Mouse (Mus musculus) T-helper 2 cell (primary cell): ENCODE results near the gene Hemk1.

Source experiments
- in situ Hi-C: fragments of 300-600 bp; cut with MboI, MseI; formaldehyde crosslinking; loops from one replicate; pipeline ENCODE4 v1.15.1; 2025; ENCODE audit warnings: high pct_unique_total_duplicates

Hemk1 gene

DNA sequence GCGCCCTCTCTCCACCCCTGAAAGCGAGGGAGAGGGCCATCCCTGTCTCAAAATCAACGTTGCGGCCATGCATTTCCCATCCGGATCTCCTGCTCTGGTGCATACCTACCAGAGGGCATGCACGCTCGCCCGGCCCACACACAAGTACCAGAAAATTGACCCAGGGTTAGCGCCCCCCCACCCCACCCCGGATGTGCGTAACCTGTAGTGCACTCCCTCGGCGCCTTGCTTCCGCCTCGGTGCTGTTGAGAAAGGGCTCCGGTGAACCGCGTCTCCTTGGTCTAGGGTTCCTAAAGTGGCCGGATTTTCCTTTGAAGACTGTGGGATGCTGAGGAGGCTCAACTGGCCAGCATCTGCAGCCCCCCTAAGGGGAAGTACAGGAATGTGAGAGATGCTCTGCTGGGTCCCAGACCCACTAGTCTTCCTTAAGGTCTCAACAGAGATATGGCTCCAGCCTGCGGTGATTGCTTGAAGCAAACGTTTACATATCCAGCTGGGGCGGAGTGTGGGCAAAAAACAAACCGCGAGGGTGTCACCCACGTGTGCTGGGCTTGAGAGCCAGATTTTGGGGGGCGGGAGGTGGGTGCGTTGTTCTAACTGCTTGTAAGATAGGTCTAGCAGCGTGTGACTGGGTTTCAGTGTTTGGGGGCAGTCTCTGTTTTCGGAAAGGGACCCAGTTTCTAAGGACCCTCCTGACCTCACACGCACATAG lies at the start of gene Hemk1:
Hemk1 (minus strand) TSS at position 179 of the 712 bp plus-strand sequence.
- in situ Hi-C loops = loop anchor here (5.0 kb wide), 1 partner anchor 46 kb away; no protein-coding TSS in a partner anchor

GRCm38 (mm10) chr9:107387708-107388107 lies 49.6 kb upstream of the Hemk1 start:
- in situ Hi-C loops = no loop called here

DNA sequence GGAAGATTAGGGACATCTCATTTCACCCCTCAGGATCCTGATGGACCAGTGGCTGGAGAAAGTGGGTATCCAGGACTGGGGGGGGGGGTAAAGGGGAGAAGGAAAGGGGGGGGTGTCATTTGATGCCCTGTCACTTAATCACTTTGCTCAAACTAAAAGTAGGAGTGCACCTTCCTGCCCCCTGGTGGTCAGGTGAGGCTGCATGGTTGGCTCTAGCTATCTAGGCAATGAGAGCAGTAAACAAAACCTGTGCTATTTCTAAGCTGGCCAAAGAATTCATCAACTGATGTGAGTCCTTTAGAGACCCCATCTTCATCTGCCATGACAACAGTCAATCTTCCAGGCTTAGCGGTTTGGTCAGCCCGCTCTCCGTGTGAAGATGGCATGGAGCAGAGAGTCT lies 48.6 kb upstream of the Hemk1 start:
- in situ Hi-C loops = no loop called here

DNA sequence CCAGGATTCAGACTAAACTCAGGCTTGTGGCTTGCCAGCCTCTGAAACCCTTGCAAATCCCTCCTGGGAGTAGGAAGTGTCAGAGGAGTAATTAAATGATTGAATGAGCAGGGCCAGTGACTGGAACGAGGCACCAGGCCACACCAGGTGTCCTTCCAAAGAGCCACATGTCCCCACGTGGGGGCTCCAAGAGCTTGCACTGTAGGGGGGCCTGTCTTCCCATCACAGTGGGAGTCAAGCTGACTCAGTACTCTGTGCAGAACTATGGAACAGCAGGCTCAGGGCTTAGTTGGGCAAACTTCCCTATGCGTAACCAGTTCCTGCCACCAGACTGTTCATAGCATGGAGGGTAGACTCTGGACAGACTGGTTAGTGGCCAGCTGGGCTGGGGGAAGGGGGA lies 46.2 kb upstream of the Hemk1 start:
- in situ Hi-C loops = no loop called here

DNA sequence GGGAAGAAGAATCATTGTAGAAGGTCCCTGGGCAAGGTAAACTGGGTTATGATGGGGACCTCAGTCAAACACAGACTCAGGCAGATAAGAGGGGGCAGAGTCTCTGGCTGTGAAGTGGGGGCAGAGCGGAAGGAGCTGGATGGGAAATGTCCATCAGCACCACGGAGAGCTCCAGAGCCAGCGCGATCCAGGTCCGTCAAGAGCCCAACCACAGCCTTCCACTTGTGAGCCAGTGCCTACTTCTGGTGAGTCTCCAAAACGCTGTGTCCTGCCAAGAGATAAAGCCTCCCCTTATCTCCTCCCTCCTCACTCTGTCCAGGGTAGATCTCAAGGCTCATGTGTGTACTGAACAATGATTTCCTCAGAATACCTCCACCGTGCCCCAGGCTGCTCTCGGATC lies 43.6 kb upstream of the Hemk1 start:
- in situ Hi-C loops = no loop called here

DNA sequence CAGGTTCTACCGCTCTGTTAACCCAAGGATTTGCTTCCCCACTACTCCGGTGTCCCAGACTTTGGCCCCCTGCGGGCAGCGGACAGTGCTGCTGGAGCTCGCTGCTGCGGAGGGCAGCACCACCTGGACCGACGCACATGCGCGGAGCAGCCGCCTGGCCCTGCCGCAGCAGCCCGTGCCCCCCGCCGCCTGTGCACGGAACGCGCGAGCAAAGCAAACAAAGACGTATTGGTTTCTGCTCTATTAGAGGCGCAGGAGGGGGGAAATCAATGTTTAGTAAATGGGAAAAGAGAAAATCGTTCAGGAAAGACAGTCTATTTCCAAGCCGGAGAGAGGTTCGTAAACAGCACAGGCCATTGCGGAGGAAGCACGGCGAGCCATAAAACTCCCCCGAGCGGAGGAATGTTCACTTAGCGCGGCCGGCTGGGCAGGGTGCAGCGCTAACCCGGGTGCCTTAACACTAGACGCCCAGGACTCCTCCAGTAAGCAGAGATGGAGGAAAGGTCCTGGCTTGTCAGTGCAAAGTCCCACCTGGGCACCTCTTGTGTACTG lies 39.9 kb upstream of the Hemk1 start:
- in situ Hi-C loops = no loop called here

GRCm38 (mm10) chr9:107375451-107375850 lies 37.3 kb upstream of the Hemk1 start:
- in situ Hi-C loops = no loop called here

DNA sequence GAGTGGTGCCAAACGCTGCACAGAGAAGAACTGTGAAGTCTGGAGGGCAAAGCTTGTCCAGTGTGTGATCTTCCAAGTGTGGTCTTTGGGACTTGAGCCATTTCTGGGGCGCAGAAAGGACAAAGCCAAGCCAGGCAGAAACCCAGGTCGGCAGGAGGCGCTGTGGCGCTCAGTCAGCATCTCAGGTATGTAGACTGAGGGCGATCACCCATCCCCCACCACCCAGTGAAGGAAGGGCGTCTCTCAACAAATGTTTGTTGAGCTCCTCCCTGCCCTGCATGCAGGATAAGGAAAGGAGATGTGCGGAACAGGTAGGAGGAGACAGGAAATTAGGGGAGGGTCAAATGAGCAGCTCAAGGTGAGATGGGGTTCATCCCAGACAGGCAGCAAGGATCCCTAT lies 36.5 kb upstream of the Hemk1 start:
- in situ Hi-C loops = no loop called here

DNA sequence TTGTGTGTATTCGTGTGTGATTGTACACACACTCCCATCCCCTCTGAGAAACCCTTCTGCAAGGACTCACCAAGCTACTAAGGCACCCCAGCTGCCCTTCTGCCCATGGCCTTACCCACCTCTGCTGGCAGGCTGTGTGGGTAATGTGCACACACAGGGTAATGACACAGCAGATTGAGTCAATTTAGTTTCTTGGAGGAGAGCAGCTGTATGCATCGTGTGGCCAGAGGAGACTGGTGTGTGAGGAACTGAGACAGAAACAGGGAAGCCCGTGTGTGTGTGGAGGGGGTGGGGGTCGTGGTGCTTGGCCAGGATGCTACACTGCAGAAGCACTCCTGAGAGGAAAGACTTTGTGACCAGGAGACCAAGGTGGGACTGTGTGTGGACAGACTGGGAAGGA lies 34.3 kb upstream of the Hemk1 start:
- in situ Hi-C loops = no loop called here

- in situ Hi-C loops = no loop called here
Observed at GRCm38 (mm10) chr9:107370106-107370463, 31.9 kb upstream of the Hemk1 start.

GRCm38 (mm10) chr9:107369270-107370105 lies 31.3 kb upstream of the Hemk1 start:
- in situ Hi-C loops = loop anchor here (5.0 kb wide), 2 partner anchors 98 to 143 kb away; no protein-coding TSS in a partner anchor

- in situ Hi-C loops = loop anchor here (5.0 kb wide), 2 partner anchors 99 to 144 kb away; no protein-coding TSS in a partner anchor
Observed at GRCm38 (mm10) chr9:107368302-107368701, 30.2 kb upstream of the Hemk1 start.

DNA sequence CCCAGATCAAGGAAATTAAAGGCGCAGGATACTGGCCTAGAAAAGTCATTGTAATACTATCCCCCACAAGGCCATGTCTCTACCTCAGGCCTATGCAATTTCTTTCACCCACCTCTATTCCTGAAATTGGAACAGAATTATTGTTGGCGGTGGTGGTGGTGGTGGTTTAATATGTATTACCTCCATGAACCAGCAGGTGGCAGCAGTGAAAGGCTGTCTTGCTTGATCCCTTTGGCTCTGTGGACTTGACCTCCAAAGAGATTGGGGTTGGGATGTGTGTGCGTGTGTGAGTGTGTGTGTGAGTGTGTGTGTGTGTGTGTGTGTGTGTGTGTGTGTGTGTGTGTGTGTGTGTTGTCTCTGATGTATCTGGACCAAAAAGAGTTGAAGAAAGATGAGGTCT lies 28.5 kb upstream of the Hemk1 start:
- in situ Hi-C loops = loop anchor here (5.0 kb wide), 2 partner anchors 101 to 146 kb away; no protein-coding TSS in a partner anchor

DNA sequence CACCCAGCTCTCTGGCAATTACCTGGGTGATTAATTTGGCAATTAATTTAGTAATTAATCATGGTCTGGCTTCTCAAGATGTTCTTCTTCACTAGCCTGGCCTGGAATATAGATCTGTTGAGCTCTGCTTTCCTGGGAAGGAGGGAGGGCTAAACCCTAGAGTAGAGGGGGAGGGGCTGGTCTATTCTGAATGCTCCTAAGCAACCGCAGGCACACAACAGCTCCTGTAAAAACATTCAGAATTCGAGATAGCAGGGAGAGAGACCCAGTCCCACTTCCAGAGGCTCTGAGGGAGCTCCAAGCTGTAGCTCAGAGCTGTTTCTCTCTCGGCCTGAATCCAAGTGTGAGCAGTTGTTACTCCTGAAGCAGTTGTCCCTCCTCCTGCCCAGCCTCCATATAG lies 22.8 kb upstream of the Hemk1 start:
- in situ Hi-C loops = no loop called here

GRCm38 (mm10) chr9:107357651-107358050 lies 19.5 kb upstream of the Hemk1 start:
- in situ Hi-C loops = loop anchor here (10.0 kb wide), 1 partner anchor 463 kb away; the partner anchor contains the start of gene Manf

DNA sequence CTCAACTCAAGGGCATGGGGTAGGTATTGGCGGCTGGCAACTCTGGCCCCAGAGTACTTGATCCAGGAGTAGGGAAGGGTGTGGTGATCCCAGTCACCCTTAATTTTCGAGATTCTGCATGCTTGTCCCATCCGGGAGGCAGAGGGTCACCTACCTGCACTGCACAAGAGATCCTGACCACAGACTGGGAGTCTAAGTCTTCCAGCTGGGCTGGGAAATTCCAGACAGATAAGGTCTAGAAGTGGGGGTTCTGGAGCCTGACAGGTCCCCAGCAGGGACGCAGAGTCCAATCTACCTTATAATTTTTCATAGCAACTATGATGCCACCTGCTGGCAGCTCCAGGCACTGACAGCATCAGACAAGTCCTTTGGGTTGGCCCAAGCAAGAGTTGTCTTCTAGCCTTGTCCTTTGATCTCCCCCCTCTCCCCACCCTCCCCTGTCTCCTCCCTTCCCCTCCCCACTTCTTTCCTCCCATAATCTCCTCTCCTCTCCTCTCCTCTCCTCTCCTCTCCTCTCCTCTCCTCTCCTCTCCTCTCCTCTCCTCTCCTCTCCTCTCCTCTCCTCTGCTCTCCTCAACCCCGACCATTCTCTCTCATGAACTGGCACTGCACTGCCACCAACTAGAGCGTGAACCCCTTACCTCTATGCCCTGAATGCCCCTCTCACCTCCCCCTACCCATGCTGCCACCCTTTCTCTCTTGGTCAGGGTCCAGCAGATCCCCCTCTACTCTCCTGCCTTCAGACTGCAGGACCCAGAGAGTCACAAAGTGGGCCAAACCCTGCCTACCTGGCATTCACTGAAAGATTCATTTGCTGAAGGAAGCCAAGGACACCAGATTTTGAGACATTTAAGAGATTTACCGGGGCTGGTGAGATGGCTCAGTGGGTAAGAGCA lies 18.0 kb upstream of the Hemk1 start:
- in situ Hi-C loops = loop anchor here (10.0 kb wide), 1 partner anchor 461 kb away; the partner anchor contains the start of gene Manf

DNA sequence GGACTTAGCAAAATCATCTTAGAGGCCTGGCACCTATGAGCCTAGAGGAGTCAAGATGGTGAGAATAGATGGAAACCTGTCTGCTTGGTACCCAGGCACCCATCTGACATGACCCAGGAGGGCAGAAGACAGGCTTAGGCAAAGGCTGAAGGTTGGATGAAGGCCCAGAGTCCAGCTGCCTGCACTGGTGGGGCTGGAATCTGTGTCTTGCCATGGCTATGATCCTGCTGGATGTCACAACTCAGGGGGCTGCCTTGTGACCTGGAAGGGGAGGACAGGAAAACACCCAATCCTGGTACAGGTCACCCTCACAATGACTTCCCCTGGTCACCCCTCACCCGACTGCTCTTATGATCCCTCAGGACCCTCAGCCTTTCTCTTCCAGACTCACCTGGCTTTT lies 16.7 kb upstream of the Hemk1 start:
- in situ Hi-C loops = loop anchor here (10.0 kb wide), 1 partner anchor 460 kb away; the partner anchor contains the start of gene Manf

DNA sequence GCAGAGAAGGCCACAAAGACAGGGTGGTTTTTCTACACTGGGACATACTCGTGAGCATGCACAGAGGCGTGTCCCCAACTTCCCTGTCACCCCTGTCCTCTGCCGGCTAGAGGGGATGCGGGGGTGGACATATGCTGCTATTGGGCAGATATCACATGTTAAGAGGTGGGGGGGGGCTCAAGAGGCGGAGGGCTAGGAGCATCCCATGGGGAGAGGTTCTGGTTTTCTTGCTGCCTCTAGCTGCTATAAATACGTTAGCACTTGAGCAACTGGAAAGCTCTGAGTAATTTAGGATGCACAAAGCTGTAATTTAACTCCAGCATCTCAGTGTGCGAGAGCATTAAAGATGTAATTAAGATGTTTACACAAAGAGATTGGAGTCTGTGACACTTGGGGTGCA lies 11.2 kb upstream of the Hemk1 start:
- in situ Hi-C loops = no loop called here

DNA sequence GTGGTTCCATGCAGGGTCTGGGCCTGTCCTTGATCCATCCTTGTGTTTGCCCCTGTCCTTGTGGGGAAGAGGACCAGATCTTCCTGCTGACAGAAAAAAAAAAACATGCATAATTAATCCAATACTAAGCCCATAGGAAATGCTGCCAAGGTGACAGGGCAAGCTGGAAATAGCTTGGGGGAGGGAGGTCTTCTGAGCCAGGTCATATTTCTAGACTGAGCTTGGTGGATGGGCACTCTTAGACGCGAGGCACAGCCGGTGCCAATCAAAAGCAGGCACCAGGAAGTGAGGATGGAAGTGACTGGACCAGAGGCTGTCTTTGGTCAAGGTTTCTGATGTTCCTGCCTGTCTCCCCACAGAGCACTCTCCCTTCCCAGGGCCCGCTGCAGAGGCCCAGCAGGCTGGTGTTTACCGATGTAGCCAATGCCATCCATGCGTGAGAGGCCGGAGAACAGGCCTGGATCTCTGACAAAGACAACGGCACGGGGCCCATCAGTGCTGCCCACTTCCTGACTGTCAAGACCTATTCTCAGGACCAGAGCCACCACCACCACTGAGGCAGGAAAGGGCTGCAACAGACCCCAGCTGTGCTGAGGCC lies 9.5 kb upstream of the Hemk1 start:
- in situ Hi-C loops = no loop called here

DNA sequence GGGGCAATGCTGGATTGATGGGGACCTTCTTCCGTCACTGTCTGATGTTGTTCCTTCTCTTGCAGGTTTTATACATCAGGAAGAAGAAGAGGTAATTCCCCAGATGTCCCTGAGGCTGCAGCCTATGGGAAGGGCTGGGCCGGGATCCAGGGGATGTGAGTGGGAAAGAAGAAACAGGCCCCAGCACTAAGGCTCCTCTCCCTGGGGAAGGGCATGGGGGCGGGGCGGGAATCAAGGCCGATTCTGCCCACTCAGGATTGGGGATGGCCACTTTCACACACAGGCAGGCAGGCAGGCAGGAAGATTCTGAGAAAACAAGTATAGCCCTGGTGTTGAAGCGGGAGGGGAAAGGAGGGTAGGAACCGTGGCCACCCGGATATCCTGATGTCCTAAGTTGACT lies 7.9 kb upstream of the Hemk1 start:
- in situ Hi-C loops = no loop called here

GRCm38 (mm10) chr9:107344027-107344426 lies 5.9 kb upstream of the Hemk1 start:
- in situ Hi-C loops = no loop called here
